Mouse (Mus musculus) ZHBTc4 (cell line): Measurements from ENCODE around the gene Tspan9.

Source experiments
- DNase-seq: peaks from one replicate; pipeline ENCODE4 v3.0.0-alpha.2; 2011; ENCODE audit warnings: low read depth, low spot score

Gene Tspan9

GRCm38 (mm10) chr6:128143390-128144020 is at the start of gene Tspan9:
Tspan9 (minus strand) TSS chr6:128143594.
- peak; percentile 74 for DNase-seq

GRCm38 (mm10) chr6:128183521-128183920 is 40.1 kb upstream of the Tspan9 start:
- DNase-seq, result no peak

- no peak for DNase-seq
These were observed 37.8 kb upstream of the Tspan9 start for GRCm38 (mm10) chr6:128181176-128181575.

- DNase-seq, result no peak
These were observed 36.3 kb upstream of the Tspan9 start for GRCm38 (mm10) chr6:128179651-128180050.

GRCm38 (mm10) chr6:128179247-128179646 is 35.9 kb upstream of the Tspan9 start:
- DNase-seq, result peak; percentile 28

GRCm38 (mm10) chr6:128178681-128179080 is 35.3 kb upstream of the Tspan9 start:
- DNase-seq, result no peak

- peak; percentile 53 for DNase-seq
These were observed 25.6 kb upstream of the Tspan9 start for GRCm38 (mm10) chr6:128168785-128169679.

GRCm38 (mm10) chr6:128165564-128165963 is 22.2 kb upstream of the Tspan9 start:
- DNase-seq, result no peak

- peak; percentile 42 for DNase-seq
These were observed 21.2 kb upstream of the Tspan9 start for GRCm38 (mm10) chr6:128164632-128165031.

GRCm38 (mm10) chr6:128159092-128159491 is 15.7 kb upstream of the Tspan9 start:
- no peak for DNase-seq

- DNase-seq, result no peak
These were observed 14.6 kb upstream of the Tspan9 start for GRCm38 (mm10) chr6:128158031-128158430.

- DNase-seq, result no peak
These were observed 13.1 kb upstream of the Tspan9 start for GRCm38 (mm10) chr6:128156476-128156875.

- DNase-seq, result no peak
These were observed 12.5 kb upstream of the Tspan9 start for GRCm38 (mm10) chr6:128155935-128156334.

- no peak for DNase-seq
These were observed 2.4 kb upstream of the Tspan9 start for GRCm38 (mm10) chr6:128145765-128146164.

GRCm38 (mm10) chr6:128142369-128143278 is 770 bp downstream of the Tspan9 start:
- DNase-seq, result peak; percentile 90

- DNase-seq, result no peak
These were observed 2.7 kb downstream of the Tspan9 start for GRCm38 (mm10) chr6:128140724-128141123.

- DNase-seq, result no peak
These were observed 5.5 kb downstream of the Tspan9 start for GRCm38 (mm10) chr6:128137855-128138254.

- no peak for DNase-seq
These were observed 6.7 kb downstream of the Tspan9 start for GRCm38 (mm10) chr6:128136654-128137053.

GRCm38 (mm10) chr6:128135459-128135858 is 7.9 kb downstream of the Tspan9 start:
- DNase-seq, result no peak

- DNase-seq, result no peak
These were observed 8.4 kb downstream of the Tspan9 start for GRCm38 (mm10) chr6:128135006-128135405.

GRCm38 (mm10) chr6:128134196-128134924 is 9.0 kb downstream of the Tspan9 start:
- DNase-seq, result peak; percentile 34
